Mouse (Mus musculus) thymus, postnatal 0 days (tissue): ENCODE data around the gene Olfr154. TPM values are rescaled to one million over a fixed set of nuclear protein-coding genes. Genes with fewer than 3 reads are reported as not detected.
"Not testable (repeated sequence)": the region's sequence is repeated elsewhere in the genome, so short reads cannot be mapped to it uniquely, and the experiment has no call there.

ENCODE experiments used
- DNase-seq: peaks from one replicate; pipeline ENCODE4 v3.0.0-alpha.2; 2015; ENCODE audit warnings: low spot score
- polyA plus RNA-seq: library from polyadenylated mRNA; unstranded; fragments of >200 nt; fragmentation: Nextera tagmentation; extraction: Ambion mirVana; gene quantifications from 2 replicates; pipeline ENCODE4 v1.2.1, GENCODE M21; 2015

Gene Olfr154
- polyA plus RNA-seq = not detected in 2 replicates

GRCm38 (mm10) chr2:85664355-85664754 is at the start of gene Olfr154:
Gene Olfr154, minus strand, starts transcription at chr2:85664455.
- DNase-seq = not testable (repeated sequence)

GRCm38 (mm10) chr2:85711159-85711558 is 46.9 kb upstream of the Olfr154 start:
- no peak for DNase-seq

- DNase-seq = not testable (repeated sequence)
Observed at GRCm38 (mm10) chr2:85710680-85711079, 46.4 kb upstream of the Olfr154 start.

GRCm38 (mm10) chr2:85689131-85689530 is 24.9 kb upstream of the Olfr154 start, which contains the start of gene Olfr1008:
Gene Olfr1008, plus strand, starts transcription at chr2:85689431.
- no peak for DNase-seq

GRCm38 (mm10) chr2:85678667-85679066 is 14.4 kb upstream of the Olfr154 start, which contains the start of gene Olfr1006:
Gene Olfr1006, minus strand, starts transcription at chr2:85678767.
- DNase-seq = no peak

- DNase-seq = no peak
Observed at GRCm38 (mm10) chr2:85650604-85651003, 13.7 kb downstream of the Olfr154 start, which contains the start of gene Olfr1002. Gene Olfr1002, minus strand, starts transcription at chr2:85650704.

Other genes with a start within 250 kb of the Olfr154 start
- gene Olfr993, start 249.6 kb downstream of the Olfr154 start, polyA plus RNA-seq = not detected in 2 replicates
- gene Olfr994, start 228.0 kb downstream of the Olfr154 start, polyA plus RNA-seq = not detected in 2 replicates
- gene Olfr995, start 220.8 kb downstream of the Olfr154 start, polyA plus RNA-seq = not detected in 2 replicates
- 1.6 and 1.8 TPM in 2 replicates for gene 4833423E24Rik, start 145.4 kb downstream of the Olfr154 start, polyA plus RNA-seq
- gene Olfr996, start 85.2 kb downstream of the Olfr154 start, polyA plus RNA-seq = not detected in 2 replicates
- not detected in 2 replicates for gene Olfr998, start 75.5 kb downstream of the Olfr154 start, polyA plus RNA-seq
- not detected in 2 replicates for gene Olfr1000, start 52.6 kb downstream of the Olfr154 start, polyA plus RNA-seq
- gene Olfr1002, start 13.8 kb downstream of the Olfr154 start, polyA plus RNA-seq = not detected in 2 replicates
- not detected in 2 replicates for gene Olfr1006, start 14.3 kb upstream of the Olfr154 start, polyA plus RNA-seq
- not detected in 2 replicates for gene Olfr1008, start 25.0 kb upstream of the Olfr154 start, polyA plus RNA-seq
- gene Olfr1009, start 51.0 kb upstream of the Olfr154 start, polyA plus RNA-seq = not detected in 2 replicates
- gene Olfr1012, start 98.3 kb upstream of the Olfr154 start, polyA plus RNA-seq = not detected in 2 replicates
- not detected in 2 replicates for gene Olfr1013, start 102.6 kb upstream of the Olfr154 start, polyA plus RNA-seq
- gene Olfr1014, start 108.3 kb upstream of the Olfr154 start, polyA plus RNA-seq = not detected in 2 replicates
- gene Olfr1015, start 117.6 kb upstream of the Olfr154 start, polyA plus RNA-seq = not detected in 2 replicates
- not detected in 2 replicates for gene Olfr1016, start 138.1 kb upstream of the Olfr154 start, polyA plus RNA-seq
- not detected in 2 replicates for gene Olfr1018, start 154.0 kb upstream of the Olfr154 start, polyA plus RNA-seq
- not detected in 2 replicates for gene Olfr1019, start 181.0 kb upstream of the Olfr154 start, polyA plus RNA-seq
- not detected in 2 replicates for gene Olfr1020, start 182.6 kb upstream of the Olfr154 start, polyA plus RNA-seq
- not detected in 2 replicates for gene Olfr1022, start 204.1 kb upstream of the Olfr154 start, polyA plus RNA-seq
- gene Olfr1023, start 221.2 kb upstream of the Olfr154 start, polyA plus RNA-seq = not detected in 2 replicates
- gene Olfr1024, start 240.6 kb upstream of the Olfr154 start, polyA plus RNA-seq = not detected in 2 replicates